Mouse (Mus musculus): ENCODE data around the gene Dtx2.

The Dtx2 gene

DNA sequence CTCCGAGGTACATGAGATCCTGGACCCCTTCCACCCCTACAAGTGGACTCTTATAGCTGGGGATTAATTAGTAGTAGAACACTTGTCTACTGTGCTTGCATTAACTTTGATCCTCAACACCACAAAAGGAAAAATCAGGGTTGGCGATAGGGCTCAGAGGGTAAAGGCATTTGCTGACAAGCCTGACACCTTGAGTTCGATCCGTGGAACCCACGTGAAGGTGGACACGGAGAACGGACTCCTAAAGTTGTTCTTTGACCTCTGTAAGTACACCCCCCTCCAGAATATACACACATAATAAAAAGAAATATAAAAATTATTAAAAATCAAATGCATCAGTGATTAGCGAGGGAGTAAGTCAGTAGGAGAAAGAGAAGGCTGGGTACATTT is 270 bp upstream of the Dtx2 start:
- POLR2A ChIA-PET = interaction anchor here (0.5 to 3.3 kb wide), 63 partner anchors 8 to 628 kb away, joined by 3 to 22 read pairs (median 4); partner anchors contain the start of genes Hspb1 (in 3 of the 4), Mdh2 (in 2 of the 4), Styxl1 (in 2 of the 4) and Ywhag (in 2 of the 4)
- CTCF ChIA-PET = interaction anchor here (0.5 to 6.2 kb wide), 31 partner anchors 8 to 1608 kb away, joined by 3 to 34 read pairs (median 4); partner anchors contain the start of genes Hspb1 (in 1 of the 4), Prkrip1 (in 1 of the 4), Rasa4 (in 1 of the 4) and Vps37d (in 1 of the 4)

DNA sequence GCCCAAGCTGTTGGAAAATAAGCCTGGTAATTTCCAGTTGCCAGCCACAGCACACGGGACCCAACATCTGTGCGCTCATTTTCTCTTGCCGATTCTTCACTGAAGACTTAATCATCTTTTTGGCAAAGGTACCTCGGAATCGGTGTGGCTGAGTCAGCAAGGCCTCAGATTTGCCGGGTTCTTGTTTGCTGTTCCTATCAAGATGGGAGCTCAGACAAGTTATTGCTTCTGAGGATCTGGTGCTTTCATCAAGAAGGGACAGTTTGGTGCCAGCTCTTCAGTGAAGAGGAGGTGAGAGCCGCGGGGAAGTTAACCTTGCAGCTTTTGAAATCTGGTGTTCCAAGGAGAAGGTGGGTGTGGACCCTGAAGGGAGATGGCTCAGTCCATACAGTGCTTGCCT is 1.6 kb downstream of the Dtx2 start:
- POLR2A ChIA-PET = interaction anchor here in 3 of 4 experiments (0.9 to 3.3 kb wide), 13 partner anchors 9 to 65 kb away, joined by 3 to 22 read pairs (median 6); partner anchors contain the start of gene Upk3b (in 1 of the 3)
- CTCF ChIA-PET = interaction anchor here (0.6 to 6.2 kb wide), 9 partner anchors 11 to 95 kb away, joined by 3 to 34 read pairs (median 4); partner anchors contain the start of gene Zp3 (in 1 of the 4)

DNA sequence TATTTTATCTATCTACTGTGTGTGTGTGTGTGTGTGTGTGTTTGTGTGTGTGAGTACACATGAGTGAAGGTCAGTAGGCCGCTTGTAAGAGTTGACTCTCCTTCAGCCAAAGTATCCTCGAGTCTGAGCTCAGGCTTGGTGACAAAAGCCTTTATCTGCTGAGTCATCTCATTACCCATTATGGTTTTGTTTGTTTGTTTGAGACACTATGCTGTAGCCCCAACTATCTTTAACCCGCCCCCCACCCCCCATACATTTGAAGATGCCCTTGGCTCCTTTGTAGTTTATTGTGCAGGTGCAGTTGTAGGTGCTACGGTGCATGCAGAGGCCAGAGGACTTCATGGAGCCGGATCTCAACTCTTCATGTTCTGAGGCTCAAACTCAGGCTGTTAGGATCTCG is 6.6 kb downstream of the Dtx2 start:
- ChIA-PET CTCF (interaction anchor here in 1 of 4 experiments (0.6 kb wide), 1 partner anchor 98 kb away, joined by 5 read pairs; no protein-coding TSS in a partner anchor), POLR2A (interaction anchor here in 3 of 4 experiments (0.6 to 3.6 kb wide), 8 partner anchors 14 to 262 kb away, joined by 3 to 20 read pairs (median 3); no protein-coding TSS in a partner anchor)

DNA sequence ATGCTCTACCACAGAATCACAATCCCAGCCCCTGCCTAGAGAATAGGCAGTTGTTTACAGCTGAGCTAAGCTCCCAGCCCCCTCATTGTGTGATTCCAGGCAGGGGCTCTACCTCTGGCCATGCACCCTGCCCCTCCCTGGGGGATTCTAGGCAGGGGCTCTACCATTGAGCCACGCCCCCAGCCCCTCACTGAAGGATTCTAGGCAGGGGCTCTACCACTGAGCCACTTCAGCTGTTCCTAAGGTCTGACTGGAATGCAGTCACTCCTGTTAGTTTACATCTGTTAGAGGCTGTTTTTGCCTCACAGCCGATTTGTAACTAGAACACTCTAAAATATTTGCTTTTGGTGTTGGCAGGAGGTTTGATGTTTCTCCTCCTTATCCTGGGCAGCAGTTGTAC is 7.7 kb downstream of the Dtx2 start:
- CTCF ChIA-PET = interaction anchor here in 3 of 4 experiments (0.6 to 1.9 kb wide), 13 partner anchors 8 to 1684 kb away, joined by 3 to 9 read pairs (median 3); partner anchors contain the start of gene Dtx2 (in 1 of the 3)
- POLR2A ChIA-PET = interaction anchor here in 3 of 4 experiments (0.6 to 3.6 kb wide), 25 partner anchors 7 to 250 kb away, joined by 3 to 20 read pairs (median 4); partner anchors contain the start of genes Dtx2 (in 3 of the 3), Ywhag (in 2 of the 3), Hspb1 (in 1 of the 3) and Upk3b (in 1 of the 3)

- ChIA-PET CTCF (interaction anchor here (0.5 to 1.9 kb wide), 19 partner anchors 9 to 1514 kb away, joined by 3 to 9 read pairs (median 4); partner anchors contain the start of gene Dtx2 (in 1 of the 4)), POLR2A (interaction anchor here in 3 of 4 experiments (0.5 to 3.6 kb wide), 35 partner anchors 8 to 700 kb away, joined by 3 to 20 read pairs (median 4); partner anchors contain the start of genes Dtx2 (in 3 of the 3), Ywhag (in 2 of the 3), Hspb1 (in 1 of the 3) and Upk3b (in 1 of the 3))
Measured at GRCm38 (mm10) chr5:136002751-136003151, 8.2 kb downstream of the Dtx2 start.

GRCm38 (mm10) chr5:136004537-136004936 is 9.9 kb downstream of the Dtx2 start:
- ChIA-PET POLR2A (interaction anchor here in 2 of 4 experiments (1.3 to 2.5 kb wide), 5 partner anchors 10 to 101 kb away, joined by 4 to 8 read pairs (median 8); partner anchors contain the start of gene Dtx2 (in 2 of the 2)), CTCF (no interaction called here)

- POLR2A ChIA-PET = interaction anchor here in 2 of 4 experiments (0.6 to 2.0 kb wide), 7 partner anchors 12 to 230 kb away, joined by 3 to 6 read pairs (median 3); partner anchors contain the start of genes Dtx2 (in 1 of the 2), Mdh2 (in 1 of the 2) and Styxl1 (in 1 of the 2)
Measured at GRCm38 (mm10) chr5:136007745-136008144, 13.1 kb downstream of the Dtx2 start.

GRCm38 (mm10) chr5:136014877-136015276 is 20.3 kb downstream of the Dtx2 start:
- ChIA-PET POLR2A (interaction anchor here in 2 of 4 experiments (1.3 to 2.6 kb wide), 3 partner anchors 9 to 26 kb away, joined by 4 to 20 read pairs (median 9); no protein-coding TSS in a partner anchor), CTCF (interaction anchor here in 3 of 4 experiments (0.5 to 1.2 kb wide), 3 partner anchors 33 to 114 kb away, joined by 3 read pairs; partner anchors contain the start of gene Rasa4 (in 1 of the 3))

More at GRCm38 (mm10) chr5:136007745-136008144, 13.1 kb downstream of the Dtx2 start:
- CTCF ChIA-PET = interaction anchor here in 1 of 4 experiments (0.6 kb wide), 1 partner anchor 196 kb away, joined by 3 read pairs; no protein-coding TSS in a partner anchor

- ChIA-PET CTCF (interaction anchor here (0.6 to 1.5 kb wide), 10 partner anchors 12 to 151 kb away, joined by 3 to 7 read pairs (median 4); partner anchors contain the start of gene Dtx2 (in 1 of the 4)), POLR2A (interaction anchor here (0.7 to 2.6 kb wide), 15 partner anchors 10 to 37 kb away, joined by 3 to 20 read pairs (median 4); partner anchors contain the start of gene Dtx2 (in 2 of the 4))
Measured at GRCm38 (mm10) chr5:136015586-136015985, 21.0 kb downstream of the Dtx2 start.

DNA sequence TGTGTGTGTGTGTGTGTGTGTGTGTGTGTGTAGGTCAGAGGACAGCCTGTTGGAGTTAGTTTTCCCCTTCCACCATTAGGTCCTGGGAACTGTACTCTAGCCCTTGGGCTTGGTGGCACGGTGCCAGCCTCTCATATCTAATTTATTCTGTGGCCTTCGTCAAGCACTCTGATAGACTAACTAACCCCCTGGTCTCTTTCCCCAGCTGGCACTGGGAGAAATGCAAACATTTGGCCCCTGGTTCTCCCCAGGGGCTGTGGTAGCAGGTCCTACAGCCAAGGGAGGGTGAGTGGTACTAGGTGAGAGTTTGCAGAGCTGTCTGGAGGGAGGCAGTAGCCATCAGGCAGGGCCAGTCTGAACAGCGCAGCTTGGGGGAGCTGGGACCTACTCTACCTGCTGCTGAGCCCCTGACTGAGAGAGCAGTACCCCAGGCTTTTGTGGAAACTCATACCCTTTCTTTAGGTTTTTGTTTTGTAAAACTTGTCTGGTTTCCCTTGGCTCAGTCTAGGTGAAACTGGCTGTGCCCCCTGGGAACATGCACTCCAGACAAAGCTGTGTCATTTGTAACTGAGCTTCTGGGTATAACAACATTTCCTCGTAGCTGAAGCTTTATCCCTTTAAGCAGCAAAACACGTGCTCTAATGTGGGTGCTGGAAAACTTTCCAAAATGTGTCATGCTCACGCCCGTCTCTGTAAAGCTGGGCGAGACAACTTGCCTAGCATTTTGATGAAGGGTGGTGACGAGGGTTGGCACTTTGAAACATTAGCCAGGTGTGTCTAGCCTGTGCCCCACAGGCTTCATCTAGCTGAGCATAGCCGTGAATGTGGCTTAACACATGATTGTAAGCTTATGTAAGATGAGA is 21.6 kb downstream of the Dtx2 start:
- POLR2A ChIA-PET = interaction anchor here (0.6 to 2.6 kb wide), 27 partner anchors 10 to 238 kb away, joined by 3 to 20 read pairs (median 4); partner anchors contain the start of genes Dtx2 (in 2 of the 4), Mdh2 (in 1 of the 4), Styxl1 (in 1 of the 4) and Upk3b (in 1 of the 4)
- CTCF ChIA-PET = interaction anchor here (0.6 to 1.5 kb wide), 12 partner anchors 13 to 237 kb away, joined by 3 to 6 read pairs (median 3); partner anchors contain the start of gene Dtx2 (in 1 of the 4)

GRCm38 (mm10) chr5:136017262-136017661 is 22.7 kb downstream of the Dtx2 start:
- ChIA-PET CTCF (interaction anchor here in 2 of 4 experiments (1.4 to 1.5 kb wide), 2 partner anchors 22 to 35 kb away, joined by 5 to 6 read pairs; partner anchors contain the start of gene Dtx2 (in 1 of the 2)), POLR2A (interaction anchor here in 2 of 4 experiments (0.8 to 1.7 kb wide), 8 partner anchors 11 to 66 kb away, joined by 3 to 7 read pairs (median 4); partner anchors contain the start of gene Rasa4 (in 1 of the 2))

DNA sequence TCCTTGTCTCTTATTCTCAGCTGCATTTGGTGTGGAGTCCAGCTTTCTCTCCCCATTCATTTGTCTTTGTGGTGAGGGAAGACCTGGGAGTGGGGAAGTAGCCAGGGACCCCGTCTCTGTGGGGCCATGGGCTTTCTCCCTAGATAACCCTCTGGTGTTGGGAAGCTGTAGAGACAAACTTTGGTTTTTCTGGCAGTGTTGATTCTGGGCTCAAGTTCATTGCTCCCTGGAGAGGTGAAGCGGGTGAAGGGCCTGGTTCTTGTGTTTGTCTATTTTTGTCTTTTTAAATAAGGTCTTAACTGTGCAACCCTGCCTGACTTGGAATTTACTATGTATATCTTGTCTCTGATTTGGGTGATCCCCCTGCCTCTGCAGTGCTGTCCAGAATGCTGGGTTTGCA is 24.1 kb downstream of the Dtx2 start:
- ChIA-PET POLR2A (interaction anchor here in 3 of 4 experiments (0.6 to 1.7 kb wide), 7 partner anchors 9 to 160 kb away, joined by 3 to 9 read pairs (median 3); partner anchors contain the start of genes Dtx2 (in 1 of the 3) and Rasa4 (in 1 of the 3)), CTCF (interaction anchor here in 1 of 4 experiments (0.6 kb wide), 1 partner anchor 50 kb away, joined by 5 read pairs; no protein-coding TSS in a partner anchor)

GRCm38 (mm10) chr5:136019907-136020306 is 25.3 kb downstream of the Dtx2 start:
- CTCF ChIA-PET = interaction anchor here in 3 of 4 experiments (0.5 to 1.2 kb wide), 5 partner anchors 21 to 122 kb away, joined by 3 to 4 read pairs (median 3); partner anchors contain the start of gene Dtx2 (in 1 of the 3)

DNA sequence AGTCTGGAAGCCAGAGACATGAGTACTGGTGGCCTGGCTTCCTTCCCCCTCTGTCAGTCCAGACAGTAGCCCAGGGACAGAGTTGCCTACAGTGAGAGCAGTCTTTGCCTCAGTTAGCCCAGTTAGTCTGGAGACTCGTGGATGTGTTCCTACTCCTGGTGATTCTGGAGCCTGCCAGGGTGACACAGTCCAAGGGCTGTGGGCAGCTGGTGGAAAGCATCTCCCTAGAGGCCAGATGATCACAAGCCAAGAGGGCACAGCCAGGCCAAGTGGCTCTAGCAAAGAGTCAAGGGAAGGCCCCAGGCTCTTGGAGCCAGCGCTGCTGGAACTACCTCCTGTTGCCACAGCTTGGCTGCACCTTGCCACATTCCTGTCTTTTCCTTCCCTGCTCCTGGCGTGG is 31.1 kb downstream of the Dtx2 start:
- ChIA-PET CTCF (no interaction called here), POLR2A (interaction anchor here in 2 of 4 experiments (0.5 to 1.4 kb wide), 2 partner anchors 31 to 56 kb away, joined by 3 to 4 read pairs; partner anchors contain the start of gene Dtx2 (in 1 of the 2))

More at GRCm38 (mm10) chr5:136019907-136020306, 25.3 kb downstream of the Dtx2 start:
- POLR2A ChIA-PET = interaction anchor here in 3 of 4 experiments (0.6 to 2.0 kb wide), 6 partner anchors 7 to 270 kb away, joined by 3 to 8 read pairs (median 4); partner anchors contain the start of gene Dtx2 (in 1 of the 3)

GRCm38 (mm10) chr5:136026859-136027258 is 32.3 kb downstream of the Dtx2 start:
- POLR2A ChIA-PET = interaction anchor here in 2 of 4 experiments (0.7 to 2.0 kb wide), 8 partner anchors 8 to 108 kb away, joined by 3 to 6 read pairs (median 3); no protein-coding TSS in a partner anchor

DNA sequence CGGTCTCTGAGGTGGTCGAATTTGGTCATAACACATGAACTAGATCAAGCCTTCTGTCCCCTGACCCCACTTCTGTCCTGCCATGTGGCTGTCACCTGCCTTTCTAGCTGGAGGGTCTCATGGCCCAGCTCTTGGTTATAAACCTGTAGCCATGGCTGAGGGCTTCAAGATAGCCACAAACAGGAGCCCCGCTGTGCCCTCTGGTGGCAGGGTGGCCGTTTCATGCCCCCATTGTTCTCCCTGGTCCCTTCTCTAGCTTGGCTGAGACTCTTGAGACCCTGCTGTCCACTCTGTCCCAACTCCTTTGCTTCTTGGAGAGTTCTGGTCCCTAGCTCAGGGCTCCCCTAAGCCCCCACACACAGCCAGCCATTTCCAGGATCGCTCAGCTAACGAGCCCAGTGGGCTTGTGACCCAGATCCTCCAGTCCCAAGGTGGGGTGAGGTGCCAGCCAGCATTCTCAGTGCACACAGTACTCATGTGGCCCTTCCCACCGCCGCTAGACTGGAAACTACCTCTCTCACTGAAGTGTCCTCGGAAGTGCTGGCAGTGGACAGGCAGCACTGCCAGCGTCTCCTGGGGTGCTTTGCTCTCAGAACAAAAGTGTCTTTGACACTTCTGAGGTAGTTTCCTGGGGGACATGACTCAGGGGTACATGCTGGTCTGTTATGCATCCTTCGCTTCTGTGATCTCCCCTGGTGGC is 33.2 kb downstream of the Dtx2 start:
- ChIA-PET CTCF (interaction anchor here in 3 of 4 experiments (0.6 to 2.1 kb wide), 7 partner anchors 18 to 125 kb away, joined by 3 to 11 read pairs (median 4); no protein-coding TSS in a partner anchor), POLR2A (interaction anchor here in 2 of 4 experiments (0.6 to 2.0 kb wide), 10 partner anchors 9 to 109 kb away, joined by 3 to 6 read pairs (median 3); no protein-coding TSS in a partner anchor)

More at GRCm38 (mm10) chr5:136026859-136027258, 32.3 kb downstream of the Dtx2 start:
- CTCF ChIA-PET = interaction anchor here in 3 of 4 experiments (0.6 to 2.1 kb wide), 5 partner anchors 18 to 124 kb away, joined by 3 to 11 read pairs (median 3); no protein-coding TSS in a partner anchor

Data from embryonic stem cell, embryonic (primary cell).